Mouse (Mus musculus) ES-E14 (cell line): ENCODE data around the gene Olfr285. TPM values are rescaled to one million over a fixed set of nuclear protein-coding genes. Genes with fewer than 3 reads are reported as not detected.

ENCODE experiments used
- DNase-seq: peaks from one replicate; pipeline ENCODE4 v3.0.0-alpha.2; 2013; ENCODE audit warnings: low read depth, low spot score
- H3K27ac ChIP-seq: 2 replicates; pipeline ENCODE4 v1.5.1; 2012; ENCODE audit warnings: low read depth, mild to moderate bottlenecking, low read length, moderate library complexity, mixed read lengths; ENCODE audit not compliant: poor library complexity, insufficient read depth, severe bottlenecking
- H3K36me3 ChIP-seq: 2 replicates; pipeline ENCODE4 v1.6.1; 2012; ENCODE audit warnings: mild to moderate bottlenecking, low read length, moderate library complexity, mixed read lengths; ENCODE audit not compliant: control insufficient read depth, poor library complexity, insufficient read depth, severe bottlenecking
- H3K4me1 ChIP-seq, 2 experiments: fragments of 150-350 bp in 1 of 2; sonication (generic) in 1 of 2; 2 replicates each; pipeline ENCODE4 v1.6.1; 2012; ENCODE audit warnings: low read length in 2 of 2, mild to moderate bottlenecking in 1 of 2, mixed read lengths in 1 of 2; ENCODE audit not compliant: control insufficient read depth in 2 of 2, insufficient read depth in 2 of 2, poor library complexity in 1 of 2
- H3K4me3 ChIP-seq, 2 experiments: fragments of 150-350 bp in 1 of 2; sonication (generic) in 1 of 2; 2 replicates each; pipeline ENCODE4 v1.5.1; 2012; ENCODE audit warnings: low read length in 2 of 2, low read depth in 1 of 2, mild to moderate bottlenecking in 1 of 2, mixed read lengths in 1 of 2; ENCODE audit not compliant: insufficient read depth in 1 of 2, poor library complexity in 1 of 2, severe bottlenecking in 1 of 2
- H3K9ac ChIP-seq: 2 replicates; pipeline ENCODE4 v1.6.1; 2012; ENCODE audit warnings: low read depth, mild to moderate bottlenecking, low read length, mixed read lengths; ENCODE audit not compliant: poor library complexity, insufficient read depth, severe bottlenecking
- H3K9me3 ChIP-seq: fragments of 150-350 bp; sonication (generic); 2 replicates; pipeline ENCODE4 v1.6.1; 2012; ENCODE audit warnings: low read depth, mild to moderate bottlenecking, low read length; ENCODE audit not compliant: control insufficient read depth, insufficient read depth
- CHD2 ChIP-seq: IDR thresholded peaks from 2 replicates; pipeline ENCODE4 v1.6.1; 2014; ENCODE audit warnings: mild to moderate bottlenecking, low read depth, low read length, inconsistent platforms
- HCFC1 ChIP-seq: IDR thresholded peaks from 2 replicates; pipeline ENCODE4 v1.6.1; 2012; ENCODE audit warnings: low read length, inconsistent platforms, borderline replicate concordance; ENCODE audit not compliant: insufficient read depth
- MAFK ChIP-seq: IDR thresholded peaks from 2 replicates; pipeline ENCODE4 v1.6.1; 2014; ENCODE audit warnings: mild to moderate bottlenecking, low read depth, low read length, inconsistent platforms; ENCODE audit not compliant: insufficient read depth
- ZC3H11A ChIP-seq: IDR thresholded peaks from 2 replicates; pipeline ENCODE4 v1.6.1; 2012; ENCODE audit warnings: low read depth, mild to moderate bottlenecking, inconsistent platforms, low read length, borderline replicate concordance
- ZNF384 ChIP-seq: IDR thresholded peaks from 2 replicates; pipeline ENCODE4 v1.6.1; 2012; ENCODE audit warnings: low read depth, low read length, inconsistent platforms
- in situ Hi-C, 2 experiments: fragments of 600-800 bp; cut with MboI; formaldehyde crosslinking; loops; one replicate each; pipeline ENCODE4 v1.15.1; 2025; ENCODE audit warnings: low sequenced_read_pairs in 2 of 2, inconsistent platforms in 1 of 2; ENCODE audit not compliant: unreplicated experiment in 2 of 2
- total RNA-seq: library from RNA; depleted of rRNA; stranded (reverse); fragments of 300-350 nt; gene quantifications from 2 replicates; pipeline ENCODE4 v1.2.3, GENCODE M21; 2012; rRNA removed

Olfr285 gene
- total RNA-seq, 1 experiment: not detected

- Histone ChIP-seq H3K27ac (no peak overlapping the region), H3K9ac (no peak overlapping the region), H3K36me3 (no peaks in the 10 kb centered on the region), H3K4me1 (peaks cover 0 to 2% of the 10 kb centered on the region in 2 experiments; a peak in 1 of 4 replicates), H3K4me3 (no peak overlapping the region), H3K9me3 (no peaks in the 10 kb centered on the region)
- TF ChIP-seq ZC3H11A (no peak), ZNF384 (no peak), MAFK (no peak), CHD2 (no peak), HCFC1 (no peak)
- DNase-seq: no peak
- in situ Hi-C loops: no loop called here
Observed at GRCm38 (mm10) chr15:98293651-98294050, 23.5 kb downstream of the Olfr285 start.

GRCm38 (mm10) chr15:98288566-98288965, 28.6 kb downstream of the Olfr285 start:
- H3K27ac ChIP-seq: no peak overlapping the region
- no peak overlapping the region for H3K9ac ChIP-seq
- TF ChIP-seq ZC3H11A (no peak), ZNF384 (no peak), CHD2 (no peak), HCFC1 (no peak), MAFK (no peak)
- H3K4me1 ChIP-seq: no peaks in the 10 kb centered on the region
- in situ Hi-C loops: no loop called here
- no peak overlapping the region for H3K4me3 ChIP-seq
- DNase-seq: no peak
- no peaks in the 10 kb centered on the region for H3K9me3 ChIP-seq
- H3K36me3 ChIP-seq: no peaks in the 10 kb centered on the region

- DNase-seq: no peak
- in situ Hi-C loops: no loop called here
- Histone ChIP-seq H3K9ac (no peak overlapping the region), H3K36me3 (no peaks in the 10 kb centered on the region), H3K4me1 (no peaks in the 10 kb centered on the region), H3K27ac (no peak overlapping the region), H3K4me3 (no peak overlapping the region), H3K9me3 (no peaks in the 10 kb centered on the region)
- TF ChIP-seq ZNF384 (no peak), MAFK (peak; percentile 96)
Observed at GRCm38 (mm10) chr15:98286418-98286817, 30.7 kb downstream of the Olfr285 start.

Other genes with a start within 250 kb of the Olfr285 start
- 18.3 and 18.5 TPM in 2 replicates for gene Pfkm, start 224.8 kb downstream of the Olfr285 start, total RNA-seq
- gene Senp1, start 223.6 kb downstream of the Olfr285 start, total RNA-seq: 20.5 and 27.2 TPM in 2 replicates
- gene Asb8, start 151.7 kb downstream of the Olfr285 start, total RNA-seq: 9.0 and 12.5 TPM in 2 replicates
- 0.32 and 0.80 TPM in 2 replicates for gene Ccdc184, start 150.2 kb downstream of the Olfr285 start, total RNA-seq
- not detected in 2 replicates for gene Olfr288, start 121.8 kb downstream of the Olfr285 start, total RNA-seq
- gene Gm44579, start 96.4 kb downstream of the Olfr285 start, total RNA-seq: not detected in 2 replicates
- 0.16 TPM in 1 of 2 replicates, not detected in the other for gene Olfr287, start 96.3 kb downstream of the Olfr285 start, total RNA-seq
- not detected in 2 replicates for gene Olfr286, start 82.9 kb downstream of the Olfr285 start, total RNA-seq
- 0.48 TPM in 1 of 2 replicates, not detected in the other for gene H1fnt, start 60.1 kb downstream of the Olfr285 start, total RNA-seq
- 0.05 and 0.31 TPM in 2 replicates for gene Zfp641, start 21.2 kb downstream of the Olfr285 start, total RNA-seq
- gene Olfr284, start 23.6 kb upstream of the Olfr285 start, total RNA-seq: not detected in 2 replicates
- not detected in 2 replicates for gene Olfr283, start 63.6 kb upstream of the Olfr285 start, total RNA-seq
- not detected in 2 replicates for gene Olfr282, start 113.9 kb upstream of the Olfr285 start, total RNA-seq
- not detected in 2 replicates for gene Olfr281, start 135.2 kb upstream of the Olfr285 start, total RNA-seq
- not detected in 2 replicates for gene OR5BS1P, start 152.5 kb upstream of the Olfr285 start, total RNA-seq
- not detected in 2 replicates for gene Lalba, start 165.4 kb upstream of the Olfr285 start, total RNA-seq
- gene Olfr279, start 175.0 kb upstream of the Olfr285 start, total RNA-seq: 0.04 TPM in 1 of 2 replicates, not detected in the other
- 95.0 and 111 TPM in 2 replicates for gene Kansl2, start 216.9 kb upstream of the Olfr285 start, total RNA-seq